Mouse (Mus musculus) heart, embryonic 15.5 days (tissue): ENCODE data around the gene Tgif2. TPM values are rescaled to one million over a fixed set of nuclear protein-coding genes. Genes with fewer than 3 reads are reported as not detected.
"Not testable (repeated sequence)": the region's sequence is repeated elsewhere in the genome, so short reads cannot be mapped to it uniquely, and the experiment has no call there.

ENCODE experiments used
- ATAC-seq: fragments of 200-750 bp; cut with Nextera tagmentation; replicated peaks from 2 replicates; pipeline ENCODE4 v1.8.0; 2017; ENCODE audit warnings: low read depth, moderate TSS enrichment; ENCODE audit not compliant: insufficient number of reproducible peaks, insufficient read depth, low FRiP score
- H3K27ac ChIP-seq: fragments of 300-500 bp; sonication (generic); 2 replicates; pipeline ENCODE4 v1.5.1; 2015; ENCODE audit warnings: mild to moderate bottlenecking, inconsistent platforms
- H3K27me3 ChIP-seq: fragments of 300-500 bp; sonication (generic); 2 replicates; pipeline ENCODE4 v1.6.1; 2015; ENCODE audit warnings: inconsistent platforms
- H3K36me3 ChIP-seq: fragments of 300-500 bp; sonication (generic); 2 replicates; pipeline ENCODE4 v1.6.1; 2015; ENCODE audit warnings: mild to moderate bottlenecking, inconsistent platforms
- H3K4me1 ChIP-seq: fragments of 300-500 bp; sonication (generic); replicated peaks from 2 replicates; pipeline ENCODE4 v1.6.1; 2015; ENCODE audit warnings: inconsistent platforms
- H3K4me2 ChIP-seq: fragments of 300-500 bp; sonication (generic); 2 replicates; pipeline ENCODE4 v1.6.1; 2015; ENCODE audit warnings: inconsistent platforms, mild to moderate bottlenecking, moderate library complexity
- H3K4me3 ChIP-seq: fragments of 300-500 bp; sonication (generic); 2 replicates; pipeline ENCODE4 v1.5.1; 2015; ENCODE audit warnings: mild to moderate bottlenecking, inconsistent platforms
- H3K9ac ChIP-seq: fragments of 300-500 bp; sonication (generic); 2 replicates; pipeline ENCODE4 v1.6.1; 2015; ENCODE audit warnings: mild to moderate bottlenecking, inconsistent platforms
- H3K9me3 ChIP-seq: fragments of 300-500 bp; sonication (generic); replicated peaks from 2 replicates; pipeline ENCODE4 v1.6.1; 2016; ENCODE audit warnings: inconsistent platforms
- WGBS: fragments of 180-500 bp; shearing (Covaris S2); methylation state at CpG from one replicate; pipeline ENCODE4 v1.1.7; 2015; ENCODE audit warnings: mixed read lengths; 5-methylcytosine and 5-hydroxymethylcytosine counted together
- polyA plus RNA-seq: library from polyadenylated mRNA; unstranded; fragments of >200 nt; fragmentation: Nextera tagmentation; extraction: Ambion mirVana; gene quantifications from 2 replicates; pipeline ENCODE4 v1.2.1, GENCODE M21; 2015

The Tgif2 gene
- polyA plus RNA-seq, 1 experiment from 2014 or later, result 23.6 TPM

DNA sequence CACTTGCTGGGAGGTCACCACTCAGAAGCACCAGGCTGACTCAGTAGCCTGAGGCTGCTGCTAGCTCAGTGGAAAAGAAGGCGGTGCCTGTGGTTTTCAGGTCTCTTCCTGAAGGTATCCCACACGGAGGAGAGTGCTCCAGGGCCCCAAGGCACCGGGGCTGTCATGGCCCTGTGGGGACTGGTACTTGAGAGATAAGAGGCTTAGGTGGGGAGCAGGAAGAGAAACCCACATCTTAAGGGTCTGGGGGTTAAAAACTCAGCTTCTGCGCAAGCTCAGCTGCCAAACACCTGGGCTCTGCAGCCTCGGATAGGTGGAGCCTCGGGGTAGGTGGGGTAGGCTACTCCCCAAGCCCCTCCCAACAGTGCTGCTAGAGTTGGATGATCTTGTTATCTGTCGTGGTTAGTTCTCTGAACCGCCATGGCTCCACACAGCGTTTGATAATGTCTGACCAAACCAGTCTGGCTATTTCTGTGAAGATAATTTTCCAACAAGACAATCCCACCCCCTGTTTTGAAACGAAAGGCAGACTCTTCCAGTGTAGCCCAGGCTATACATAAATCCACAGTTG is 42.7 kb downstream of the Tgif2 start:
- ATAC-seq, result no peak; the same call in 1 of the 2 replicates
- Histone ChIP-seq H3K4me1 (no peaks in the 10 kb centered on the region), H3K9ac (no peak overlapping the region), H3K4me3 (no peak overlapping the region), H3K36me3 (no peaks in the 10 kb centered on the region), H3K27ac (no peak overlapping the region), H3K27me3 (no peaks in the 10 kb centered on the region), H3K4me2 (no peak overlapping the region), H3K9me3 (no peaks in the 10 kb centered on the region)
- 27% methylated on average over 10 of the region's 10 CpGs for WGBS

GRCm38 (mm10) chr2:156884396-156885211 is 44.8 kb downstream of the Tgif2 start:
- no peaks in the 10 kb centered on the region for H3K27me3 ChIP-seq
- no peaks in the 10 kb centered on the region for H3K9me3 ChIP-seq
- 74% methylated on average over 10 of the region's 10 CpGs for WGBS
- H3K9ac ChIP-seq, result no peak overlapping the region
- H3K4me1 ChIP-seq, result no peaks in the 10 kb centered on the region
- H3K4me3 ChIP-seq, result no peak overlapping the region
- no peak overlapping the region for H3K4me2 ChIP-seq
- no peak overlapping the region for H3K27ac ChIP-seq
- ATAC-seq, result no peak
- H3K36me3 ChIP-seq, result no peaks in the 10 kb centered on the region

DNA sequence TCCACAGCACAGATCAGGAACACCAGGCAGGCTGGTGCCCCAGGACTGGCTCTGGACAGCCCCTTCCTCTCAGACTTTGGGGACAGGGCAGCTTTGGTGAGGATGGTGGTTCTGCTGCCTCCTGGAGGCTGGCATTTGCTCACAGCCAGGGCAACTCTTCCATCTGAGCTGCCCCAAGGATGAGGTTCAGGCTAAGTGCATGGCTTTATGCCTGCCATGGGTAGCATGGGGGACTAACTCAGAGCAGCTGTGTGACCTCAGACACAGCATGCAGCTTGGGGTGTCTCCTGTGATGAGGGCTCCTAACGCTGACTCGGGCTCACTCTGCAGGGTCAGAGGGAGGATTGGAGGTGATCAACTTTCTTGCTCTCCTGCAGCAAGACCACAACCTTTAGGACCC is 45.9 kb downstream of the Tgif2 start:
- not testable (repeated sequence) for H3K27ac ChIP-seq, H3K4me1 ChIP-seq, H3K27me3 ChIP-seq, H3K4me2 ChIP-seq, H3K36me3 ChIP-seq, H3K9ac ChIP-seq, ATAC-seq, H3K9me3 ChIP-seq
- WGBS, result 68% methylated on average over 2 of the region's 2 CpGs
- H3K4me3 ChIP-seq, result peak overlapping the region; percentile 20; the same call in 1 of the 2 replicates

- 70% methylated on average over 10 of the region's 10 CpGs for WGBS
- no peak for ATAC-seq
- Histone ChIP-seq H3K36me3 (no peaks in the 10 kb centered on the region), H3K4me1 (no peaks in the 10 kb centered on the region), H3K27ac (no peak overlapping the region), H3K4me3 (peak overlapping the region; percentile 20; the same call in 1 of the 2 replicates), H3K4me2 (no peak overlapping the region), H3K9ac (no peak overlapping the region), H3K27me3 (no peaks in the 10 kb centered on the region), H3K9me3 (no peaks in the 10 kb centered on the region)
These were observed 46.4 kb downstream of the Tgif2 start for GRCm38 (mm10) chr2:156886084-156886631.

DNA sequence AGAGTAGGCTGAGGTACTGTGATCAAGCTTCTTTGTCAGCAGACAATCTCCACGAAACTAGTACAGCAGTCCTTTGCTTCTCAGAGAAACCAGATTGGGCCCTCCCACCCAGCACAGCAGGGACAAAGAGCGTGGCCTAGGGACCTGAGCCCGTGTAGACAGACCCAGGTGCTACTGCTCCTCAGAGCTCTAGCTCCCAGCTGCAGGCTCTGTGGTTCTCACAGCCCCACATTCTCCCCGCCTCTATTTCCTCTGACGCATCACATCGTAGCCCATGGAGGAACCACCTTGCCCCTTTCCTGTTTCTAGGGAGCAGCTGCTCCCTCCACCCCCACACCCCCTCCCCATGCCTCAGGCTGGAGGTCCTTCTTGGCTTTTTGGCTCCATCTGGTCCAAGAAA is 47.2 kb downstream of the Tgif2 start, which contains the start of gene Sla2:
Gene Sla2 (minus strand): TSS at position 176 of the 400 bp plus-strand sequence.
- H3K9me3 ChIP-seq, result no peaks in the 10 kb centered on the region
- no peak within 1 kb of the TSS for H3K9ac ChIP-seq
- H3K4me1 ChIP-seq, result no peaks in the 10 kb centered on the region
- H3K36me3 ChIP-seq, result no peaks in the 10 kb centered on the region
- no peak within 1 kb of the TSS for H3K4me2 ChIP-seq
- H3K4me3 ChIP-seq, result peak within 1 kb of the TSS; percentile 20; the same call in 1 of the 2 replicates
- no peaks in the 10 kb centered on the region for H3K27me3 ChIP-seq
- 53% methylated on average over 6 of the region's 6 CpGs for WGBS
- ATAC-seq, result no peak
- no peak within 1 kb of the TSS for H3K27ac ChIP-seq

DNA sequence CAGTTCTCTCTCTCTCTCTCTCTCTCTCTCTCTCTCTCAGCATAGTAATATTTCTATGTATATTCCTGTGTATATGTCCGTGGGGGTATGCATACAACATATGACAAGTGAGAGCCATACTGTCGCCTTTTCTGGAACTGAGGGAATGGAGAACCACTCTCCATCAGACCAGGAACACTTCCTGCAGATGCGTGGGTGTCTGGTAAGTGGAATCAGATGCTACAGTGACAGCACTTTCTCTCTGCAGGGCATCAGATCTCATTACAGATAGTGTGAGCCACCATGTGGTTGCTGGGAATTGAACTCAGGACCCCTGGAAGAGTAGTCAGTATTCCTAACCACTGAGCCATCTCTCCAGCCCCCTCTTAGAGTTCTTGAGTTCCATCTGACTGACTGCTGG is 48.7 kb downstream of the Tgif2 start:
- no peaks in the 10 kb centered on the region for H3K9me3 ChIP-seq
- no peaks in the 10 kb centered on the region for H3K36me3 ChIP-seq
- no peak overlapping the region for H3K4me3 ChIP-seq
- H3K9ac ChIP-seq, result no peak overlapping the region
- WGBS, result 66% methylated on average over 3 of the region's 3 CpGs
- ATAC-seq, result no peak
- H3K27ac ChIP-seq, result no peak overlapping the region
- no peak overlapping the region for H3K4me2 ChIP-seq
- H3K27me3 ChIP-seq, result no peaks in the 10 kb centered on the region
- no peaks in the 10 kb centered on the region for H3K4me1 ChIP-seq

- Histone ChIP-seq H3K36me3 (no peaks in the 10 kb centered on the region), H3K9me3 (no peaks in the 10 kb centered on the region), H3K27me3 (no peaks in the 10 kb centered on the region), H3K9ac (no peak overlapping the region), H3K4me1 (no peaks in the 10 kb centered on the region), H3K4me3 (no peak overlapping the region), H3K27ac (no peak overlapping the region), H3K4me2 (no peak overlapping the region)
- ATAC-seq, result no peak
- WGBS, result 54% methylated on average over 3 of the region's 3 CpGs
These were observed 52.4 kb downstream of the Tgif2 start for GRCm38 (mm10) chr2:156892240-156892639.

DNA sequence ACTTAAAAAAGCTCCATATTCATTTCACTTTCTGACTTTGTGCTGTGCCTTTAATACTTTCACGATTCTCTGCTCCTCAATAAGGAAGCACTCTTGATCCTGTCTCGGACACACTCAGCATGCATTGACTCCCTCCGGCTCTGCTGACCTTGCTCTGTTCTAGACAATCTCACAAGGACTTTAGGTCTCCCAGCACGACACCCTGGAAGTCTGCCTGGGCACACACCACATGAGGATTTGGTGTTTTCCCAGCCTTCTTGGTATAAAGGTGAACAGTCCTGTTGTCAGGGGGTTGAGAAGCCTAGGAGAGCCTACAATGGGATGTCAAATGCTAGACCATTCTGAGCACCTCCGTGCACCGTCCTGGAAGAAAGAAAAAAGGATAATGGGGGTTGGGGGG is 53.0 kb downstream of the Tgif2 start:
- no peak for ATAC-seq
- Histone ChIP-seq H3K27ac (no peak overlapping the region), H3K27me3 (no peaks in the 10 kb centered on the region), H3K9me3 (no peaks in the 10 kb centered on the region), H3K4me1 (peaks cover under 1% of the 10 kb centered on the region; the same call in 1 of the 2 replicates), H3K36me3 (no peaks in the 10 kb centered on the region), H3K9ac (no peak overlapping the region), H3K4me2 (no peak overlapping the region), H3K4me3 (no peak overlapping the region)
- 66% methylated on average over 6 of the region's 6 CpGs for WGBS

GRCm38 (mm10) chr2:156894496-156895265 is 54.9 kb downstream of the Tgif2 start:
- 70% methylated on average over 15 of the region's 15 CpGs for WGBS

GRCm38 (mm10) chr2:156896384-156896914 is 56.6 kb downstream of the Tgif2 start:
- 57% methylated on average over 9 of the region's 9 CpGs for WGBS
- H3K36me3 ChIP-seq, result no peaks in the 10 kb centered on the region
- no peaks in the 10 kb centered on the region for H3K9me3 ChIP-seq
- H3K4me1 ChIP-seq, result peaks cover 10% of the 10 kb centered on the region
- no peak overlapping the region for H3K4me2 ChIP-seq
- H3K27me3 ChIP-seq, result no peaks in the 10 kb centered on the region
- H3K27ac ChIP-seq, result no peak overlapping the region
- H3K4me3 ChIP-seq, result no peak overlapping the region
- no peak for ATAC-seq
- no peak overlapping the region for H3K9ac ChIP-seq

More at GRCm38 (mm10) chr2:156894496-156895265, 54.9 kb downstream of the Tgif2 start:
- Histone ChIP-seq H3K4me2 (no peak overlapping the region), H3K9ac (no peak overlapping the region), H3K27me3 (no peaks in the 10 kb centered on the region), H3K4me1 (peaks cover 10% of the 10 kb centered on the region), H3K4me3 (no peak overlapping the region), H3K27ac (no peak overlapping the region), H3K9me3 (no peaks in the 10 kb centered on the region), H3K36me3 (no peaks in the 10 kb centered on the region)
- no peak for ATAC-seq

DNA sequence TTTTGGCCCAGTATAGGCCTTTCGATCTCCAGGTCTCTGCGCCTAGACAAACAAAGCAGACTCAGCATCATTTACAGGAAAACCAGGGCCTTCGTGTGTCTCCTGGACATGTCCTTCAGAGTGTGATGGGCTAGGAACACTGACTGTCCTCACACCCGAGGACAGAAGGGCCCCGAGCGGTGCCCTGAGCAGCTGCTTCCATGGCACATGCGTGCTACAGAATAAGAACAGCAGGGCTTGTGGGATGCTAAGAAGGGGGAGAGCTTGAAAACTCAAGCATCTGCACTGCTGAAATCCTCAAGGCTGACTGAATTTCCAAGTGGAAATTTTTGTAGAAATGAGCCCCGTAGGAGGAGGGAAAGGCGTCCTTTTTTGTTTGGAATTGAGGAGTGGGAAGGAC is 57.2 kb downstream of the Tgif2 start:
- Histone ChIP-seq H3K4me3 (no peak overlapping the region), H3K4me2 (no peak overlapping the region), H3K27me3 (no peaks in the 10 kb centered on the region), H3K36me3 (no peaks in the 10 kb centered on the region), H3K27ac (no peak overlapping the region), H3K4me1 (peaks cover 10% of the 10 kb centered on the region), H3K9ac (no peak overlapping the region), H3K9me3 (no peaks in the 10 kb centered on the region)
- 81% methylated on average over 9 of the region's 9 CpGs for WGBS
- no peak for ATAC-seq
